Mouse (Mus musculus): ENCODE measurements around the gene Thrap3. TPM values are rescaled to one million over a fixed set of nuclear protein-coding genes. Genes with fewer than 3 reads are reported as not detected.
A peak's percentile ranks its signal among the peaks of the same experiment; 100 is the strongest.

The Thrap3 gene
- polyA plus RNA-seq, 1 experiment from 2014 or later = 207 TPM

DNA sequence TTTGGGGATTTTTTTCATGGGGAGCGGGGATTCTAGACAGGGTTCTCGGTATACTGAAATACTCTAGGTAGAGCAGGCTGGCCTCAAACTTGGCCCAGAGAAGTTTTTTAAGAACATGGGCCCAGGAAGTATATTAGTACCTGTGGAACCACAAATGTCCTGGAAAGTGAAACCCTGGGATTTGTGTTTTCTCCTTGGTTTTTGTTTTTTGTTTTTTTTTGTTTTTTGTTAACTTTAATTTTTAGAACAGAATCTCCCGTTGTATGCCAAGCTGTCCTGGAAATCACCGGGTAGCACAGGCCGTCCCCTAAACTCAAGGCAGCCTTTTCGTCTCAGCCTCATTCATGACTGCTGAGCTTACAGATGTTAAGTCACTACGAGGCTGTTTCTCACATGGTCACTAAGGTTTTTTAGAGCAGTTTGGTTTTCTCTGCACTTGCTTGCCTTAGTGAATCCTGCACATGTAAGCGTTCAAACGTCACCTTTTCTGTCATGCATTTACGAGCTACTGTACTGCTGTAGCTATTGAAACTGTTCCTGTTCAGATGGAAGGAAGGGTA lies 856 bp upstream of the Thrap3 start:
- peak overlapping the region; percentile 75 for H3K9ac ChIP-seq (ENCODE audit: low read depth, low read length)
- peak overlapping the region; percentile 68 for H3K4me3 ChIP-seq (ENCODE audit: low read depth, low read length)
- H3K27ac ChIP-seq (ENCODE audit: low read depth, low read length) = peak overlapping the region; percentile 92
- H3K9me3 ChIP-seq (ENCODE audit: control insufficient read depth, low read length) = no peaks in the 10 kb centered on the region
- H3K36me3 ChIP-seq (ENCODE audit: control insufficient read depth, insufficient read depth, low read length) = peaks cover 2% of the 10 kb centered on the region; the same call in 1 of the 2 replicates
- H3K27me3 ChIP-seq (replicated peaks; ENCODE audit: control insufficient read depth, insufficient read depth, low read length) = no peaks in the 10 kb centered on the region
- 72% methylated on average over 10 of the region's 10 CpGs for WGBS
- peaks cover 43% of the 10 kb centered on the region for H3K4me1 ChIP-seq (replicated peaks; ENCODE audit: control insufficient read depth, insufficient read depth, low read length)
- DNase-seq (ENCODE audit: low spot score) = no peak
- no peak for ATAC-seq (replicated peaks; ENCODE audit: low FRiP score)
- peak overlapping the region; percentile 77 for H3K4me2 ChIP-seq

DNA sequence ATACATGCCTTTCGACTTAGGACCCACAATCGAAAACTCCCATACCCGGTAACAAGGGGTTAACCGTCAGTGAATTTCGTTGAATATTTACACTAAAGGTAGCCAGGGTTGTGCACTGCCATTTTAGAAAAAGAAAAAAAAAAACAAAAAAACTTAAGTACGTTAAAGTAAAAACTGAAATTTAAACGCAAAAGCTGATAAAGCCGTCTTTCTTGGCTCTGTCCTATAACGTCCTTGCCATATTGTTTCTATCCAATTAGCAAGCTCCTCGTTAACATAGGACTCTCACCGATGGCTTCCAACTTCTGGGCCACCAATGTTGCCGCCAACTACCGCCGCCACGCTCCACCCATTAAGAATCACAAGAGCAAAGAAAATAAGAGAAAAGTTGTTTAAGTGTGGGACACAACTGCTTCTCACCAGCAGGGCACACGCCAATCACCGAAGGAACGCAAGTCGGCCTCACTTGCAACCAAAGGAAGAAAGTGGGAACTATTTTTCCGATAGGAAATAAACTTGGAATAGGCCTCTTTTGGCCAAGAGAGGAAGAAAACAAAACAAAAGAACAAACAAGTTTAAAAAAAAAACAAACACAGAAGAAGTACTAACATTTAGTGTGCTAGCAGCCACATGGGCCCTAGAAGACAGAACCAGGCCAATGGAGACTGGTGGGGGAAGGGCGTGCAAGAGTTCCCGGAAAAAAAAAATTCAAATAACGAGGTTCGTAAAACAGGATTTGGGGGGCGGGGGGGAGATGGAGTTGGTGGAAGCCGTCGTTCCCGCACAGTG lies 852 bp downstream of the Thrap3 start:
- ATAC-seq (replicated peaks; ENCODE audit: low FRiP score) (no peak), DNase-seq (ENCODE audit: low spot score) (peak; percentile 58)
- Histone ChIP-seq H3K4me3 (ENCODE audit: low read depth, low read length) (peak overlapping the region; percentile 68), H3K4me2 (peak overlapping the region; percentile 89), H3K4me1 (replicated peaks; ENCODE audit: control insufficient read depth, insufficient read depth, low read length) (peaks cover 42% of the 10 kb centered on the region), H3K9ac (ENCODE audit: low read depth, low read length) (peak overlapping the region; percentile 90), H3K27me3 (replicated peaks; ENCODE audit: control insufficient read depth, insufficient read depth, low read length) (no peaks in the 10 kb centered on the region), H3K9me3 (ENCODE audit: control insufficient read depth, low read length) (no peaks in the 10 kb centered on the region), H3K27ac (ENCODE audit: low read depth, low read length) (peak overlapping the region; percentile 92), H3K36me3 (ENCODE audit: control insufficient read depth, insufficient read depth, low read length) (peaks cover 2% of the 10 kb centered on the region; the same call in 1 of the 2 replicates)
- under 1% methylated on average over 28 of the region's 28 CpGs for WGBS

- peaks cover 2% of the 10 kb centered on the region; the same call in 1 of the 2 replicates for H3K36me3 ChIP-seq (ENCODE audit: control insufficient read depth, insufficient read depth, low read length)
- peak overlapping the region; percentile 89 for H3K4me2 ChIP-seq
- DNase-seq (ENCODE audit: low spot score) = no peak
- H3K9ac ChIP-seq (ENCODE audit: low read depth, low read length) = peak overlapping the region; percentile 90
- no peak overlapping the region for H3K27ac ChIP-seq (ENCODE audit: low read depth, low read length)
- H3K27me3 ChIP-seq (replicated peaks; ENCODE audit: control insufficient read depth, insufficient read depth, low read length) = no peaks in the 10 kb centered on the region
- H3K4me1 ChIP-seq (replicated peaks; ENCODE audit: control insufficient read depth, insufficient read depth, low read length) = peaks cover 42% of the 10 kb centered on the region
- H3K9me3 ChIP-seq (ENCODE audit: control insufficient read depth, low read length) = no peaks in the 10 kb centered on the region
- 48% methylated on average over 2 of the region's 2 CpGs for WGBS
- peak overlapping the region; percentile 68 for H3K4me3 ChIP-seq (ENCODE audit: low read depth, low read length)
- no peak for ATAC-seq (replicated peaks; ENCODE audit: low FRiP score)
Measured at GRCm38 (mm10) chr4:126200656-126201055, 1.9 kb downstream of the Thrap3 start.

GRCm38 (mm10) chr4:126200036-126200435 lies 2.5 kb downstream of the Thrap3 start:
- H3K4me1 ChIP-seq (replicated peaks; ENCODE audit: control insufficient read depth, insufficient read depth, low read length) = peaks cover 42% of the 10 kb centered on the region
- H3K9me3 ChIP-seq (ENCODE audit: control insufficient read depth, low read length) = no peaks in the 10 kb centered on the region
- DNase-seq (ENCODE audit: low spot score) (no peak), ATAC-seq (replicated peaks; ENCODE audit: low FRiP score) (no peak)
- WGBS = 53% methylated on average over 1 of the region's 1 CpGs
- peak overlapping the region; percentile 90 for H3K9ac ChIP-seq (ENCODE audit: low read depth, low read length)
- H3K27me3 ChIP-seq (replicated peaks; ENCODE audit: control insufficient read depth, insufficient read depth, low read length) = no peaks in the 10 kb centered on the region
- H3K4me3 ChIP-seq (ENCODE audit: low read depth, low read length) = peak overlapping the region; percentile 68
- H3K36me3 ChIP-seq (ENCODE audit: control insufficient read depth, insufficient read depth, low read length) = peaks cover 2% of the 10 kb centered on the region; the same call in 1 of the 2 replicates
- H3K4me2 ChIP-seq = peak overlapping the region; percentile 89
- H3K27ac ChIP-seq (ENCODE audit: low read depth, low read length) = no peak overlapping the region

- ATAC-seq (replicated peaks; ENCODE audit: low FRiP score) = no peak
- Histone ChIP-seq H3K4me2 (peak overlapping the region; percentile 89), H3K4me1 (replicated peaks; ENCODE audit: control insufficient read depth, insufficient read depth, low read length) (peaks cover 37% of the 10 kb centered on the region), H3K9ac (ENCODE audit: low read depth, low read length) (no peak overlapping the region), H3K36me3 (ENCODE audit: control insufficient read depth, insufficient read depth, low read length) (peaks cover 2% of the 10 kb centered on the region; the same call in 1 of the 2 replicates), H3K4me3 (ENCODE audit: low read depth, low read length) (peak overlapping the region; percentile 68), H3K27ac (ENCODE audit: low read depth, low read length) (0 out of 2 replicates have a peak overlapping the region, but pooled peaks have one; percentile 16), H3K9me3 (ENCODE audit: control insufficient read depth, low read length) (no peaks in the 10 kb centered on the region), H3K27me3 (replicated peaks; ENCODE audit: control insufficient read depth, insufficient read depth, low read length) (no peaks in the 10 kb centered on the region)
- no peak for DNase-seq (ENCODE audit: low spot score)
- WGBS = 50% methylated on average over 6 of the region's 6 CpGs
Measured at GRCm38 (mm10) chr4:126199556-126199955, 3.0 kb downstream of the Thrap3 start.

- peaks cover 26% of the 10 kb centered on the region for H3K4me1 ChIP-seq (replicated peaks; ENCODE audit: control insufficient read depth, insufficient read depth, low read length)
- H3K4me3 ChIP-seq (ENCODE audit: low read depth, low read length) = no peak overlapping the region
- H3K9ac ChIP-seq (ENCODE audit: low read depth, low read length) = no peak overlapping the region
- H3K4me2 ChIP-seq = peak overlapping the region; percentile 19
- WGBS = 79% methylated on average over 3 of the region's 3 CpGs
- DNase-seq (ENCODE audit: low spot score) (no peak), ATAC-seq (replicated peaks; ENCODE audit: low FRiP score) (no peak)
- no peak overlapping the region for H3K27ac ChIP-seq (ENCODE audit: low read depth, low read length)
- H3K9me3 ChIP-seq (ENCODE audit: control insufficient read depth, low read length) = no peaks in the 10 kb centered on the region
- peaks cover 14% of the 10 kb centered on the region; the same call in 1 of the 2 replicates for H3K36me3 ChIP-seq (ENCODE audit: control insufficient read depth, insufficient read depth, low read length)
- no peaks in the 10 kb centered on the region for H3K27me3 ChIP-seq (replicated peaks; ENCODE audit: control insufficient read depth, insufficient read depth, low read length)
Measured at GRCm38 (mm10) chr4:126197485-126197884, 5.1 kb downstream of the Thrap3 start.

- WGBS = 93% methylated on average over 4 of the region's 4 CpGs
- H3K4me1 ChIP-seq (replicated peaks; ENCODE audit: control insufficient read depth, insufficient read depth, low read length) = peaks cover 15% of the 10 kb centered on the region
- H3K36me3 ChIP-seq (ENCODE audit: control insufficient read depth, insufficient read depth, low read length) = peaks cover 22% of the 10 kb centered on the region
Measured at GRCm38 (mm10) chr4:126194916-126195315, 7.6 kb downstream of the Thrap3 start.

DNA sequence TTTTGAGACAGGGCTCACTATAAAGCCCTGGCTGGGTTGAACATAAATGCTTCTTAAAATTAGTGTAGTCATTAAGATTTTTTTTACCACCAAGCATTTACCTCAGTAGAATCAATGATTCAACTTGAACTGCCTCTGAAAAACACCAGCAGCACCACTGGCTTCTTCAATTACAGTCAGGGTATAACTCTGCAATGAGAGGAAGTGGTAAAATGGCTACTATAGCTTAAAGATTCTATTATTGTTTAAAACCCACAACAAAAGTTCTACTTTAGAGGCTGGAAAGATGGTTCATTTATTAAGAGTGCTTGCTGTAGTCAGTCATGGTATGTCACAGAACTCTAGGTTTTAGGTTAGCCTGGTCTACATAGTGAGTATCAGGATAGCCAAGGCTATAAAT lies 8.3 kb downstream of the Thrap3 start:
- Histone ChIP-seq H3K4me1 (replicated peaks; ENCODE audit: control insufficient read depth, insufficient read depth, low read length) (peaks cover 8% of the 10 kb centered on the region), H3K4me2 (no peak overlapping the region), H3K36me3 (ENCODE audit: control insufficient read depth, insufficient read depth, low read length) (peaks cover 26% of the 10 kb centered on the region), H3K9ac (ENCODE audit: low read depth, low read length) (no peak overlapping the region), H3K4me3 (ENCODE audit: low read depth, low read length) (no peak overlapping the region), H3K9me3 (ENCODE audit: control insufficient read depth, low read length) (no peaks in the 10 kb centered on the region), H3K27me3 (replicated peaks; ENCODE audit: control insufficient read depth, insufficient read depth, low read length) (no peaks in the 10 kb centered on the region), H3K27ac (ENCODE audit: low read depth, low read length) (no peak overlapping the region)
- DNase-seq (ENCODE audit: low spot score) (no peak), ATAC-seq (replicated peaks; ENCODE audit: low FRiP score) (no peak)

More at GRCm38 (mm10) chr4:126194916-126195315, 7.6 kb downstream of the Thrap3 start:
- no peaks in the 10 kb centered on the region for H3K9me3 ChIP-seq (ENCODE audit: control insufficient read depth, low read length)
- no peak overlapping the region for H3K9ac ChIP-seq (ENCODE audit: low read depth, low read length)
- no peak overlapping the region for H3K27ac ChIP-seq (ENCODE audit: low read depth, low read length)
- no peak overlapping the region for H3K4me2 ChIP-seq
- ATAC-seq (replicated peaks; ENCODE audit: low FRiP score) (no peak), DNase-seq (ENCODE audit: low spot score) (no peak)
- H3K4me3 ChIP-seq (ENCODE audit: low read depth, low read length) = no peak overlapping the region
- H3K27me3 ChIP-seq (replicated peaks; ENCODE audit: control insufficient read depth, insufficient read depth, low read length) = no peaks in the 10 kb centered on the region

Measured in liver, embryonic 11.5 days (tissue).